Mouse (Mus musculus) stomach, postnatal 0 days (tissue): ENCODE data around the gene Ccdc105.

Experiments used
- CTCF ChIP-seq: IDR thresholded peaks from 2 replicates; pipeline ENCODE4 v1.5.1; 2016; ENCODE audit warnings: antibody characterized with exemption, low read depth, mild to moderate bottlenecking, moderate library complexity
- EP300 ChIP-seq: optimal IDR thresholded peaks from 2 replicates; pipeline ENCODE3; 2016; ENCODE audit warnings: antibody characterized with exemption

- TF ChIP-seq CTCF (peak; percentile 51), EP300 (no peak)
These were observed 7.2 kb downstream of the Ccdc105 start for GRCm38 (mm10) chr10:78745453-78746232.
